Comparison of ENCODE assay signal across 30 mouse cellular contexts in genomic region chr14:13782970-13783369, GRCm38 (mm10).
DNase-seq lines count a peak whose midpoint lies in the region; ATAC-seq lines count a peak whose summit lies in the region.
"Had no signal": no experiment of that assay in that cellular context is flagged by ENCODE, and none has a peak within 500 bp of the region (broad histone marks: within the 10 kb centered on the region; RNA-seq: fewer than 3 reads in every experiment).

No protein-coding gene starts in this region.

- no peaks in the 10 kb centered on the region for H3K27me3 ChIP-seq in embryonic facial prominence, embryonic 14.5 days (replicated peaks; ENCODE audit: control insufficient read depth, insufficient read depth, low read length)
- H3K27me3 ChIP-seq in embryonic facial prominence, embryonic 10.5 days (replicated peaks; ENCODE audit: low read depth, poor library complexity, severe bottlenecking), result no peaks in the 10 kb centered on the region
- H3K27me3 ChIP-seq: CH12.LX; embryonic facial prominence, embryonic 13.5 days; forebrain, embryonic 13.5 days; heart, embryonic 12.5 days; heart, embryonic 15.5 days had no signal

- H3K27ac ChIP-seq in embryonic facial prominence, embryonic 14.5 days (replicated peaks; ENCODE audit: low read depth, low read length), result no peak overlapping the region
- no peak overlapping the region for H3K27ac ChIP-seq in embryonic facial prominence, embryonic 10.5 days (replicated peaks)
- H3K27ac ChIP-seq: embryonic facial prominence, embryonic 13.5 days; forebrain, embryonic 10.5 days; forebrain, embryonic 13.5 days; gastrocnemius, adult 2 months; heart, embryonic 15.5 days; hindbrain, embryonic 10.5 days; hindbrain, embryonic 14.5 days had no signal

- H3K4me1 ChIP-seq in embryonic facial prominence, embryonic 14.5 days (ENCODE audit: control insufficient read depth, insufficient read depth, low read length), result no peaks in the 10 kb centered on the region
- H3K4me1 ChIP-seq in embryonic facial prominence, embryonic 10.5 days, result peaks cover 5% of the 10 kb centered on the region; the same call in 1 of the 2 replicates
- H3K4me1 ChIP-seq: embryonic facial prominence, embryonic 13.5 days; forebrain, embryonic 10.5 days; forebrain, embryonic 13.5 days; heart, embryonic 12.5 days; heart, embryonic 15.5 days; hindbrain, embryonic 10.5 days had no signal

- no peaks in the 10 kb centered on the region for H3K36me3 ChIP-seq in embryonic facial prominence, embryonic 14.5 days (ENCODE audit: control insufficient read depth, insufficient read depth, low read length)
- no peaks in the 10 kb centered on the region for H3K36me3 ChIP-seq in embryonic facial prominence, embryonic 10.5 days (replicated peaks)
- H3K36me3 ChIP-seq: embryonic facial prominence, embryonic 13.5 days; forebrain, embryonic 10.5 days; G1E; heart, embryonic 12.5 days; heart, embryonic 15.5 days; hindbrain, embryonic 10.5 days had no signal

- peak; percentile 47; the same call in 1 of the 2 replicates for ATAC-seq in embryonic facial prominence, embryonic 14.5 days (ENCODE audit: low read depth)
- ATAC-seq: forebrain, embryonic 13.5 days; forebrain, embryonic 16.5 days; intestine, postnatal 0 days had no signal

- H3K4me3 ChIP-seq in embryonic facial prominence, embryonic 14.5 days (ENCODE audit: low read depth, low read length), result no peak overlapping the region
- no peak overlapping the region for H3K4me3 ChIP-seq in embryonic facial prominence, embryonic 10.5 days
- H3K4me3 ChIP-seq: embryonic facial prominence, embryonic 13.5 days; forebrain, embryonic 10.5 days; forebrain, embryonic 13.5 days; gastrocnemius, adult 2 months; heart, embryonic 12.5 days; heart, embryonic 15.5 days; hindbrain, embryonic 10.5 days had no signal

- H3K9ac ChIP-seq in embryonic facial prominence, embryonic 14.5 days (ENCODE audit: low read depth, low read length), result no peak overlapping the region
- H3K9ac ChIP-seq: embryonic facial prominence, embryonic 13.5 days; forebrain, embryonic 13.5 days; heart, embryonic 12.5 days; heart, embryonic 15.5 days; hindbrain, embryonic 14.5 days had no signal

- no peaks in the 10 kb centered on the region for H3K9me3 ChIP-seq in embryonic facial prominence, embryonic 14.5 days (ENCODE audit: control insufficient read depth, low read length)
- H3K9me3 ChIP-seq in embryonic facial prominence, embryonic 10.5 days, result no peaks in the 10 kb centered on the region
- H3K9me3 ChIP-seq: embryonic facial prominence, embryonic 13.5 days; forebrain, embryonic 10.5 days; forebrain, embryonic 13.5 days; heart, embryonic 12.5 days; heart, embryonic 15.5 days; hindbrain, embryonic 10.5 days had no signal

- 42% methylated on average over 4 of the region's 4 CpGs for WGBS in embryonic facial prominence, embryonic 14.5 days
- WGBS in embryonic facial prominence, embryonic 10.5 days, result 60% methylated on average over 4 of the region's 4 CpGs

- peak; percentile 6 for DNase-seq in embryonic facial prominence, embryonic 14.5 days (ENCODE audit: low spot score)
- no peak for DNase-seq in embryonic facial prominence, embryonic 10.5 days (ENCODE audit: low spot score)
- DNase-seq in 3T3-L1 (ENCODE audit: low read depth, low spot score), result peak; percentile 2
- peak; percentile 21 for DNase-seq in R1 (ENCODE audit: low read depth, low spot score)
- no peak for DNase-seq in right cerebral cortex, postnatal 10 days (ENCODE audit: low spot score in 2 of 2)
- DNase-seq in frontal cortex, postnatal 14 days (ENCODE audit: low spot score in 2 of 2), result no peak
- DNase-seq: adrenal gland, adult 2 months; adrenal gland, postnatal 14 days; B cell, adult 2 months; cerebellum, adult 11 months; cerebellum, adult 2 months; cerebellum, adult 9-11 months; cerebellum, postnatal 25 days; gastrocnemius, adult 2 months; gastrocnemius, postnatal 14 days; heart, adult 11 months; heart, postnatal 10 days; heart, postnatal 36 days; kidney, adult 2 months had no signal

- H3K4me2 ChIP-seq in embryonic facial prominence, embryonic 14.5 days (ENCODE audit: low read depth, low read length), result no peak overlapping the region
- H3K4me2 ChIP-seq: embryonic facial prominence, embryonic 13.5 days; forebrain, embryonic 13.5 days; heart, embryonic 12.5 days; heart, embryonic 15.5 days; hindbrain, embryonic 14.5 days had no signal

Comparison
In these comparisons a context has a peak if more than half of its experiments do, and no peak if none do; other contexts are left out.
1. DNase-seq: peak in embryonic facial prominence, embryonic 14.5 days (single experiment), 3T3-L1 (single experiment) and R1 (single experiment); none in embryonic facial prominence, embryonic 10.5 days (single experiment), right cerebral cortex, postnatal 10 days (0 of 2) and frontal cortex, postnatal 14 days (0 of 2).